Mouse (Mus musculus): ENCODE data around the gene Dnajc22. TPM values are rescaled to one million over a fixed set of nuclear protein-coding genes. Genes with fewer than 3 reads are reported as not detected.
A peak's percentile ranks its signal among the peaks of the same experiment; 100 is the strongest.

The Dnajc22 gene
- polyA plus RNA-seq, 1 experiment from 2014 or later: 0.64 TPM

- H3K36me3 ChIP-seq: no peaks in the 10 kb centered on the region
- WGBS: 61% methylated on average over 11 of the region's 11 CpGs
- no peak overlapping the region for H3K27ac ChIP-seq (replicated peaks)
- no peak overlapping the region for H3K9ac ChIP-seq
- H3K9me3 ChIP-seq (replicated peaks): no peaks in the 10 kb centered on the region
- H3K27me3 ChIP-seq: no peaks in the 10 kb centered on the region
- no peak for ATAC-seq (ENCODE audit: insufficient number of reproducible peaks, low FRiP score, low TSS enrichment, low read depth)
- H3K4me1 ChIP-seq: no peaks in the 10 kb centered on the region
- H3K4me2 ChIP-seq (replicated peaks): no peak overlapping the region
- no peak overlapping the region for H3K4me3 ChIP-seq (replicated peaks)
Measured at GRCm38 (mm10) chr15:99116539-99116938, 23.6 kb downstream of the Dnajc22 start.

GRCm38 (mm10) chr15:99120814-99121213 is 27.8 kb downstream of the Dnajc22 start:
- H3K4me3 ChIP-seq (replicated peaks): no peak overlapping the region
- ATAC-seq (ENCODE audit: insufficient number of reproducible peaks, low FRiP score, low TSS enrichment, low read depth): no peak
- no peak overlapping the region for H3K9ac ChIP-seq
- no peak overlapping the region for H3K27ac ChIP-seq (replicated peaks)
- H3K4me1 ChIP-seq: no peaks in the 10 kb centered on the region
- H3K4me2 ChIP-seq (replicated peaks): no peak overlapping the region
- H3K36me3 ChIP-seq: no peaks in the 10 kb centered on the region
- no peaks in the 10 kb centered on the region for H3K27me3 ChIP-seq
- 12% methylated on average over 11 of the region's 11 CpGs for WGBS
- no peaks in the 10 kb centered on the region for H3K9me3 ChIP-seq (replicated peaks)

- ATAC-seq (ENCODE audit: insufficient number of reproducible peaks, low FRiP score, low TSS enrichment, low read depth): no peak
- no peaks in the 10 kb centered on the region for H3K36me3 ChIP-seq
- H3K4me1 ChIP-seq: peaks cover 3% of the 10 kb centered on the region
- no peak overlapping the region for H3K4me2 ChIP-seq (replicated peaks)
- H3K9me3 ChIP-seq (replicated peaks): no peaks in the 10 kb centered on the region
- no peaks in the 10 kb centered on the region for H3K27me3 ChIP-seq
- no peak overlapping the region for H3K9ac ChIP-seq
- 76% methylated on average over 2 of the region's 2 CpGs for WGBS
- H3K4me3 ChIP-seq (replicated peaks): no peak overlapping the region
- no peak overlapping the region for H3K27ac ChIP-seq (replicated peaks)
Measured at GRCm38 (mm10) chr15:99122642-99123041, 29.7 kb downstream of the Dnajc22 start.

GRCm38 (mm10) chr15:99125711-99126080 is 32.7 kb downstream of the Dnajc22 start, which contains the start of gene Spats2:
Gene Spats2, plus strand, starts transcription at chr15:99125916.
- peak within 1 kb of the TSS; percentile 84 for H3K4me2 ChIP-seq (replicated peaks)
- H3K9ac ChIP-seq: peak within 1 kb of the TSS; percentile 92
- peak within 1 kb of the TSS; percentile 93 for H3K27ac ChIP-seq (replicated peaks)
- WGBS: 1% methylated on average over 12 of the region's 12 CpGs
- ATAC-seq (ENCODE audit: insufficient number of reproducible peaks, low FRiP score, low TSS enrichment, low read depth): no peak; the same call in 1 of the 2 replicates
- peak within 1 kb of the TSS; percentile 79 for H3K4me3 ChIP-seq (replicated peaks)
- H3K27me3 ChIP-seq: no peaks in the 10 kb centered on the region
- H3K9me3 ChIP-seq (replicated peaks): no peaks in the 10 kb centered on the region
- peaks cover 25% of the 10 kb centered on the region for H3K4me1 ChIP-seq
- no peaks in the 10 kb centered on the region for H3K36me3 ChIP-seq

- Histone ChIP-seq H3K27ac (replicated peaks) (peak overlapping the region; percentile 93), H3K4me2 (replicated peaks) (peak overlapping the region; percentile 84), H3K27me3 (no peaks in the 10 kb centered on the region), H3K9me3 (replicated peaks) (no peaks in the 10 kb centered on the region), H3K4me3 (replicated peaks) (peak overlapping the region; percentile 79), H3K4me1 (peaks cover 28% of the 10 kb centered on the region), H3K36me3 (no peaks in the 10 kb centered on the region), H3K9ac (peak overlapping the region; percentile 92)
- peak; percentile 86 for ATAC-seq (ENCODE audit: insufficient number of reproducible peaks, low FRiP score, low TSS enrichment, low read depth)
- under 1% methylated on average over 114 of the region's 115 CpGs for WGBS
Measured at GRCm38 (mm10) chr15:99126081-99126815, 33.3 kb downstream of the Dnajc22 start.

GRCm38 (mm10) chr15:99126816-99127365 is 33.9 kb downstream of the Dnajc22 start:
- ATAC-seq (ENCODE audit: insufficient number of reproducible peaks, low FRiP score, low TSS enrichment, low read depth): no peak
- peak overlapping the region; percentile 92 for H3K9ac ChIP-seq
- under 1% methylated on average over 31 of the region's 35 CpGs for WGBS
- no peaks in the 10 kb centered on the region for H3K9me3 ChIP-seq (replicated peaks)
- peak overlapping the region; percentile 84 for H3K4me2 ChIP-seq (replicated peaks)
- no peaks in the 10 kb centered on the region for H3K36me3 ChIP-seq
- peak overlapping the region; percentile 79 for H3K4me3 ChIP-seq (replicated peaks)
- no peaks in the 10 kb centered on the region for H3K27me3 ChIP-seq
- H3K4me1 ChIP-seq: peaks cover 28% of the 10 kb centered on the region
- H3K27ac ChIP-seq (replicated peaks): peak overlapping the region; percentile 93

- Histone ChIP-seq H3K27ac (replicated peaks) (no peak overlapping the region), H3K27me3 (no peaks in the 10 kb centered on the region), H3K9ac (no peak overlapping the region), H3K36me3 (no peaks in the 10 kb centered on the region), H3K4me3 (replicated peaks) (peak overlapping the region; percentile 79), H3K4me1 (peaks cover 28% of the 10 kb centered on the region), H3K4me2 (replicated peaks) (peak overlapping the region; percentile 84), H3K9me3 (replicated peaks) (no peaks in the 10 kb centered on the region)
- 61% methylated on average over 6 of the region's 6 CpGs for WGBS
- ATAC-seq (ENCODE audit: insufficient number of reproducible peaks, low FRiP score, low TSS enrichment, low read depth): no peak
Measured at GRCm38 (mm10) chr15:99127851-99128522, 35.0 kb downstream of the Dnajc22 start.

GRCm38 (mm10) chr15:99129441-99129840 is 36.5 kb downstream of the Dnajc22 start:
- WGBS: 42% methylated on average over 11 of the region's 11 CpGs
- ATAC-seq (ENCODE audit: insufficient number of reproducible peaks, low FRiP score, low TSS enrichment, low read depth): no peak
- H3K4me2 ChIP-seq (replicated peaks): no peak overlapping the region
- H3K27me3 ChIP-seq: no peaks in the 10 kb centered on the region
- H3K4me3 ChIP-seq (replicated peaks): no peak overlapping the region
- no peaks in the 10 kb centered on the region for H3K36me3 ChIP-seq
- H3K9me3 ChIP-seq (replicated peaks): no peaks in the 10 kb centered on the region
- peak overlapping the region; percentile 52 for H3K27ac ChIP-seq (replicated peaks)
- peaks cover 28% of the 10 kb centered on the region for H3K4me1 ChIP-seq
- H3K9ac ChIP-seq: no peak overlapping the region

GRCm38 (mm10) chr15:99129956-99130910 is 37.3 kb downstream of the Dnajc22 start:
- Histone ChIP-seq H3K4me2 (replicated peaks) (no peak overlapping the region), H3K4me1 (peaks cover 28% of the 10 kb centered on the region), H3K9ac (no peak overlapping the region), H3K36me3 (no peaks in the 10 kb centered on the region), H3K4me3 (replicated peaks) (no peak overlapping the region), H3K9me3 (replicated peaks) (no peaks in the 10 kb centered on the region), H3K27me3 (no peaks in the 10 kb centered on the region), H3K27ac (replicated peaks) (peak overlapping the region; percentile 52)
- 0 out of 2 replicates have a peak, but pooled peaks have one; percentile 6 for ATAC-seq (ENCODE audit: insufficient number of reproducible peaks, low FRiP score, low TSS enrichment, low read depth)
- 43% methylated on average over 22 of the region's 22 CpGs for WGBS

- 87% methylated on average over 5 of the region's 5 CpGs for WGBS
- Histone ChIP-seq H3K4me3 (replicated peaks) (no peak overlapping the region), H3K27ac (replicated peaks) (no peak overlapping the region), H3K9me3 (replicated peaks) (no peaks in the 10 kb centered on the region), H3K36me3 (peaks cover 4% of the 10 kb centered on the region; the same call in 1 of the 2 replicates), H3K27me3 (no peaks in the 10 kb centered on the region), H3K4me1 (no peaks in the 10 kb centered on the region; the same call in 1 of the 2 replicates), H3K9ac (no peak overlapping the region), H3K4me2 (replicated peaks) (no peak overlapping the region)
- ATAC-seq (ENCODE audit: insufficient number of reproducible peaks, low FRiP score, low TSS enrichment, low read depth): no peak
Measured at GRCm38 (mm10) chr15:99138389-99138788, 45.4 kb downstream of the Dnajc22 start.

Measured in embryonic facial prominence, embryonic 15.5 days (tissue).